Mouse (Mus musculus): Measurements from ENCODE around the gene Dynlrb1. TPM values are rescaled to one million over a fixed set of nuclear protein-coding genes. Genes with fewer than 3 reads are reported as not detected.

Gene Dynlrb1
- polyA plus RNA-seq, 1 experiment from 2014 or later, result 119 TPM

DNA sequence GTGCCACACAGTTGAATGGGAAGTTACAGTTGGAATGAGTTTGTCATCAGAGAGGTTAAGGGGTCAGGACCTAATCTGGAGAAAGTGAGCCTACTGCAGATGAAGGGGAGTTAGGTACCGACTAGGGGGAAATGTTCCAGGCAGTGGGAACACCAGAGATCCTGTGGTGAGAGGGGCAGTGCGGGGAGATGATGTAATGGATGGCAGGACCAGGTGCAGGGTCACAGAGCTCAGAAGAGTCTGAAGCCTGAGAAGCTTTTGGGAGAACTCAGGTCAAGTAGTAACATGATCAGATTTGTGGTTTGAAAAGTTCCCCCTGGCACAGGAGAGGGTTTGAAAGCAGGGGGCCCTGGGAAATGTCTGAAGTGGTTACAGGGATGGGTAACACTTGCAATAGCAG is 43.8 kb downstream of the Dynlrb1 start:
- Histone ChIP-seq H3K9ac (no peak overlapping the region), H3K9me3 (replicated peaks) (no peaks in the 10 kb centered on the region), H3K4me1 (replicated peaks) (peaks cover 21% of the 10 kb centered on the region), H3K36me3 (replicated peaks) (peaks cover 7% of the 10 kb centered on the region; the same call in 1 of the 2 replicates), H3K27ac (replicated peaks) (no peak overlapping the region), H3K4me2 (no peak overlapping the region), H3K27me3 (no peaks in the 10 kb centered on the region), H3K4me3 (replicated peaks) (no peak overlapping the region)
- 65% methylated on average over 2 of the region's 2 CpGs for WGBS (ENCODE audit: insufficient replicate concordance)
- ATAC-seq (ENCODE audit: insufficient read depth), result no peak

DNA sequence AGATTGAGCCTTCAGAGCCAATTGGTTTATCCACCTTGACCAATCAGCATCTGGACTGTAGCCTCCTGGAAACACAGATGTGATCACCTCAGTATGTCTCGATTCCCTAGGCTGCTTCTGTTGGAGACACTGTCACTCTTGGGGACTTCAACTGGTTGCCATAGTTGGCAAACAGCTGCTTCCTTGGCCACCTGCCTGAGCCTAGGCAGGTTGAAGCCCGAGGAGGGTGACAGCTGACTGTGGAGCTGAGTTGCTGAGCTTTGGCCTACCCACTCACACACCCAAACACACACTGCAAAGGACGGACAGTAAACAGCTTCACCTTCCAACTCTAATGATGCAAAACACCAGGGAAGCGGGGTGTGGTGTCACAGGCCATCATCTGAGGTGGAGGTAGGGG is 47.5 kb downstream of the Dynlrb1 start:
- no peak overlapping the region for H3K4me3 ChIP-seq (replicated peaks)
- no peak overlapping the region for H3K4me2 ChIP-seq
- no peak overlapping the region for H3K27ac ChIP-seq (replicated peaks)
- 69% methylated on average over 4 of the region's 4 CpGs for WGBS (ENCODE audit: insufficient replicate concordance)
- H3K27me3 ChIP-seq, result no peaks in the 10 kb centered on the region
- no peaks in the 10 kb centered on the region; the same call in none of the 2 replicates for H3K4me1 ChIP-seq (replicated peaks)
- H3K9me3 ChIP-seq (replicated peaks), result no peaks in the 10 kb centered on the region
- H3K9ac ChIP-seq, result no peak overlapping the region
- peaks cover 7% of the 10 kb centered on the region; the same call in 1 of the 2 replicates for H3K36me3 ChIP-seq (replicated peaks)
- no peak for ATAC-seq (ENCODE audit: insufficient read depth)

DNA sequence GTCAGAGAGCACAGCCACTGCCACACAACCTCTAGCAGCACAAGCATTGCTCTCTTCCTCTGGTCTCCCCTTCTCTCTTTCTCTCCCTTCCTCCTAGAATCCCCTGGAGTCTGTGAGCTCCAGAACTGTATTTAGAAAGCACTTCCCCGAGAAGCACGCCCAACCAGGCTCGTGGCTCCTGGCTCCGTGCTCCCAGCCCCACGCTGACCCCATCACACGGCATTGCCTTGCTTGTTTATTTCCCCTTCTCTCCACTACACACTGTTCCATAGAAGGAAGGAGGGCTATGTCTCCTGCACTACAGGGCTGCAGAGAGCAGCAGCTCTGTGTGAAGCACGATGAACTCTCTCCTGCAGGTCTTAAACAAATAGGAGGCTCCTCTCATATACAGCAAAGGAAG is 48.3 kb downstream of the Dynlrb1 start:
- Histone ChIP-seq H3K4me3 (replicated peaks) (no peak overlapping the region), H3K9me3 (replicated peaks) (no peaks in the 10 kb centered on the region), H3K27ac (replicated peaks) (no peak overlapping the region), H3K9ac (no peak overlapping the region), H3K36me3 (replicated peaks) (peaks cover under 1% of the 10 kb centered on the region; the same call in 1 of the 2 replicates), H3K4me1 (replicated peaks) (no peaks in the 10 kb centered on the region; the same call in none of the 2 replicates), H3K4me2 (no peak overlapping the region), H3K27me3 (no peaks in the 10 kb centered on the region)
- ATAC-seq (ENCODE audit: insufficient read depth), result no peak
- 61% methylated on average over 7 of the region's 7 CpGs for WGBS (ENCODE audit: insufficient replicate concordance)

DNA sequence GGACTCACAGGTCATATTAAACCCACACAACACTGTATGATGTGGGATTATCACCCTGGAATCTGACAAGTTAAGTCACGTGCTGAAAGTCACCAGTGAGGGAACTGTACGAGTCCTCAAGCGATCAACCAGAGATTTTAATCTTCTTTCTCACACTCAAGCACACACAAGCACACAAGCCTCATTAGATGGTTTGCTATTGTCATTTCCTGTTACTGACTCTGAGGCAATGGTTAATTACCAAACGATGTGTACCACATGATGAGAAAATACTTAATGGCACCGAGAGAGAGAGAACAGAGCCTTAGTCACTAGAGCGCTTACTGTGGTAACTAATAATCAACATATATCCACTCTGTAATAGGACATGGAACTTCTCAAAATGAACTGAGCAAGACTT is 49.4 kb downstream of the Dynlrb1 start:
- no peaks in the 10 kb centered on the region for H3K9me3 ChIP-seq (replicated peaks)
- H3K4me1 ChIP-seq (replicated peaks), result no peaks in the 10 kb centered on the region; the same call in none of the 2 replicates
- 65% methylated on average over 6 of the region's 6 CpGs for WGBS (ENCODE audit: insufficient replicate concordance)
- H3K4me2 ChIP-seq, result no peak overlapping the region
- H3K4me3 ChIP-seq (replicated peaks), result no peak overlapping the region
- ATAC-seq (ENCODE audit: insufficient read depth), result no peak
- H3K9ac ChIP-seq, result no peak overlapping the region
- H3K36me3 ChIP-seq (replicated peaks), result no peaks in the 10 kb centered on the region; the same call in 1 of the 2 replicates
- H3K27ac ChIP-seq (replicated peaks), result no peak overlapping the region
- no peaks in the 10 kb centered on the region for H3K27me3 ChIP-seq

DNA sequence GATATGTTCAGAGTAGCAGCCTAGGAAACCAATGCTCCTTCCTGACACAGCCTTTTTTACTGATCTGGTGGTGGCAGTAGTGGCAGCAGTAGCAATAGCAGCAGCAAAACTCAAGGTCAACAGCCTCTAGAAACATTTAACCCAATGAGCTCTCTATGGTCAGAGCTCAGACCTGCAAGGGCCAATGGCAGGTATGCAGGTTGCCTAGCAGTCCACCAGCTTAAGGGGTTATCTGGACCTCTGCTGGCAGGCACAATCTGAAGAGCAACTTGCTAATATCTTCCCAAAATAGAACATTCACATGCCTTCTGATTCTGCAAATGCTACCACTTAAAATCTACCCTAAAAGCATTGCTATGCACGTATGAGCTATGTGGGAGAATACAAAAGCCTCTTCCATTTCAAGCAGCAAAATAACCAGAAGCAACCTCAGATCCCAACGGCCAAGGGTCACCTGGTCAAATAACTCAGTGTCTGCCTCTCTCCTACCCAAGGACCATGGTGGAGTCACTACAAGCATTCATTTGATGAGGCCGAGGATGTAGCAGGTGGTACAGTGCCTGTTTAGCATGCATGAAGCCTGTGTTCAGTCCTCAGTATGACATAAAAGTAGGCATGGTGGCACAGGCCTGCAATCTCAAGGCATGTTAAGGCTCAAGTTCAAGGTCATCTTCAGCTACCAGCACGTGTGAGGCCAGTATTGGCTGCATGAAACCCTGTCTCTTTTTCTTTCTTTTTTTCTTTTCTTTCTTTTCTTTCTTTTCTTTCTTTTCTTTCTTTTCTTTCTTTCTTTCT is 51.3 kb downstream of the Dynlrb1 start:
- Histone ChIP-seq H3K9me3 (replicated peaks) (no peaks in the 10 kb centered on the region), H3K36me3 (replicated peaks) (peaks cover 10% of the 10 kb centered on the region), H3K27me3 (no peaks in the 10 kb centered on the region), H3K4me2 (no peak overlapping the region), H3K4me3 (replicated peaks) (no peak overlapping the region), H3K9ac (no peak overlapping the region), H3K27ac (replicated peaks) (no peak overlapping the region), H3K4me1 (replicated peaks) (no peaks in the 10 kb centered on the region; the same call in none of the 2 replicates)
- 59% methylated on average over 4 of the region's 4 CpGs for WGBS (ENCODE audit: insufficient replicate concordance)
- no peak for ATAC-seq (ENCODE audit: insufficient read depth)

DNA sequence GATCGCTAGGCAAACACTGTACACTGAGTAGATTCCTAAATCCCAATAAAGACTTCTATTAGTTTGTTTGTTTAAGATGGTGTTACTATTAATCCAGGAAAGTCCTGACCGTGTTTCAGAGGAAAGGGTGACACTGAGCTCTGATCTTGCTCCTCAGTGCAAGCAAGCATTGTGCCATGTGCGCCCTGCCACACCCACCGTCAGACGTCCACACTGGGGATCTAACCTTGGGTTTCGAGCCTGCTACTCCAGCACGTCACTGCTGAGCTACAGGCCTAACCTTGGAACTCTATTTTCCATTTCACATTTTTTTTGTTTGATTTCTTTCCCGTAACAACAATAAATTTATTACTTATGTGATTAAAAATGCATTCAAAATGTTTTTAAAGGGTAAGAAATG is 53.7 kb downstream of the Dynlrb1 start:
- H3K4me3 ChIP-seq (replicated peaks), result no peak overlapping the region
- peaks cover 19% of the 10 kb centered on the region for H3K36me3 ChIP-seq (replicated peaks)
- no peaks in the 10 kb centered on the region for H3K27me3 ChIP-seq
- no peaks in the 10 kb centered on the region; the same call in none of the 2 replicates for H3K4me1 ChIP-seq (replicated peaks)
- no peak overlapping the region for H3K27ac ChIP-seq (replicated peaks)
- no peak for ATAC-seq (ENCODE audit: insufficient read depth)
- no peak overlapping the region for H3K9ac ChIP-seq
- 79% methylated on average over 8 of the region's 8 CpGs for WGBS (ENCODE audit: insufficient replicate concordance)
- H3K4me2 ChIP-seq, result no peak overlapping the region
- no peaks in the 10 kb centered on the region for H3K9me3 ChIP-seq (replicated peaks)

DNA sequence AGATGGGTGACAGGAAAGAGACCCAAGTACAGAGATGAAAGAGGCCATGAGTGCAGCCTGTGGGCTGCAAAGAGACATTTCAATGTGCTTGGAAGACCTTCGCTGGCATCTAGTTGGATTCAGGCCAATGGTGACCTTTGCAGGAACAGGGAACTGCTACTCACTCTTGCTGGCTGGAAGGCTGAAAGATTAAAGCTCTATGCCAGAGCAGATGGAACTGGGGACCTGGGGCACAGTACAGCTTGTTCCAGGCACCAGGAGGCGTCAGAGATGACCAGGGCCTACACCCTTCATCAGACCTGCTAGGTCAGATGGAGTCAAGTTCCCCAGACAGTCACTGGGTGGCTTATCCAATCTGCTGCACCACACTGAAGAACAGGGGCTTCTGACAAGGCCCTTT is 57.0 kb downstream of the Dynlrb1 start:
- H3K36me3 ChIP-seq (replicated peaks), result peaks cover 42% of the 10 kb centered on the region
- ATAC-seq (ENCODE audit: insufficient read depth), result no peak
- H3K27me3 ChIP-seq, result no peaks in the 10 kb centered on the region
- no peaks in the 10 kb centered on the region for H3K9me3 ChIP-seq (replicated peaks)
- H3K4me3 ChIP-seq (replicated peaks), result no peak overlapping the region
- no peaks in the 10 kb centered on the region for H3K4me1 ChIP-seq (replicated peaks)
- 82% methylated on average over 2 of the region's 2 CpGs for WGBS (ENCODE audit: insufficient replicate concordance)
- no peak overlapping the region for H3K27ac ChIP-seq (replicated peaks)
- no peak overlapping the region for H3K4me2 ChIP-seq
- H3K9ac ChIP-seq, result no peak overlapping the region

DNA sequence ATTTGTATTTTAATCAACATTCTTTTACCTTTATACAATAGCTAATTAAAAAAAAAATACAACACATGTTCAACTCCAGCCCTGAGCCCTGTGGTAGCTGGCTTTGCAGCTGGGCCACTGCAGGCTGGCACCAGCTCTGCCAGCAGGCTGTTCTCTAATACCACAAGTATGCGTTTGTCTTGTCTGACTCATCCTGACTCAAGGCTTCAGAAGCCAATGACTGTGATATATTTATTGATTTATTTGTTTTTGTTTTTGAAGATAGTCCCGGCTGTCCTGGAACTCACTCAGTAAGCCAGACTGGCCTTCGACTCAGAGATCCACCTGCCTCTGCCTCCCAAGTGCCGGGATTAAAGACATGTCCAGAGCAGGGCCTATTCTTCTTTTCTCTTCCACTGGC is 57.6 kb downstream of the Dynlrb1 start:
- 79% methylated on average over 4 of the region's 4 CpGs for WGBS (ENCODE audit: insufficient replicate concordance)

DNA sequence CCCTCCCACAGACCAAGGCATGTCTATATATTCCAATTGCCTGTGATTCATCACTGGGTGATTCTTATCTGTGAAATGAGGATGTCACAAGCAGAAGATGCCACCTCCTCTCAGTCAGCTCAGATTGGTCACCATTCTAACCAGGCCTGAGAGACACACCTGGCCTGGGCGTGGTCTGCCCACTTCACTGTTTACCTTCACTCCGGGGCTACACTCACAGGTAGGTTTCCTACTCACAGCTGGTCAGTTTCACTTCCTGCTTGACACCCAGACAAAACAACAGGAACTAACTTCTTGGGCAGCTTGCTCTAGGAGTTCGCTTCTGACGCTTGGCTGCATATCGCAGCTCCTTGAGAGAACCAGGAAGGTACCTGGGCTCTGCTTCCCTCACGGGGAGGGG is 59.1 kb downstream of the Dynlrb1 start:
- ATAC-seq (ENCODE audit: insufficient read depth), result no peak
- WGBS (ENCODE audit: insufficient replicate concordance), result 77% methylated on average over 6 of the region's 6 CpGs
- H3K9me3 ChIP-seq (replicated peaks), result no peaks in the 10 kb centered on the region
- H3K9ac ChIP-seq, result no peak overlapping the region
- H3K4me1 ChIP-seq (replicated peaks), result no peaks in the 10 kb centered on the region
- no peaks in the 10 kb centered on the region for H3K27me3 ChIP-seq
- peaks cover 52% of the 10 kb centered on the region for H3K36me3 ChIP-seq (replicated peaks)
- no peak overlapping the region for H3K4me2 ChIP-seq
- H3K27ac ChIP-seq (replicated peaks), result no peak overlapping the region
- no peak overlapping the region for H3K4me3 ChIP-seq (replicated peaks)

More for the DNA sequence above, 57.6 kb downstream of the Dynlrb1 start:
- Histone ChIP-seq H3K4me1 (replicated peaks) (no peaks in the 10 kb centered on the region), H3K9me3 (replicated peaks) (no peaks in the 10 kb centered on the region), H3K27ac (replicated peaks) (no peak overlapping the region), H3K9ac (no peak overlapping the region), H3K27me3 (no peaks in the 10 kb centered on the region), H3K36me3 (replicated peaks) (peaks cover 48% of the 10 kb centered on the region), H3K4me2 (no peak overlapping the region), H3K4me3 (replicated peaks) (no peak overlapping the region)
- no peak for ATAC-seq (ENCODE audit: insufficient read depth)

DNA sequence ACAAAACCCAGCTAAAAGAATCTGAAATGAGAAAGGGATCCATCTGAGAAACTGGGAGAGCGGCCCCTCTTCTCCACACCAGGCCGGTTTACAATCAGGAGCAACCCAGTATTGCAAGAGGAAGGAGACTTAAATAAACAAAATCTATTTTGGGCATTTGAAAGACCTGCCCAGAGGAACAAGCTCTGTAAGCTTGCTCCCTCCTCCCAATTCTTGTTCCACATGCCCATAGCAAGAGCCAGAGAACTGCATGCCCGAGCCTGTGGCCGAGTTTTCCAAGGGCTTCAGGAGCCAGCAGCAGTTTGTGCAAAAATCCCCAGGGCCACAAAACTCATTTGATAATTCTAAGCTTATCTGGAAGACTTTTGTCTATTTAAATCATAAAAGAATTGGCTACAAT is 63.2 kb downstream of the Dynlrb1 start:
- no peak overlapping the region for H3K4me2 ChIP-seq
- no peak for ATAC-seq (ENCODE audit: insufficient read depth)
- WGBS (ENCODE audit: insufficient replicate concordance), result 59% methylated on average over 4 of the region's 4 CpGs
- no peak overlapping the region for H3K4me3 ChIP-seq (replicated peaks)
- no peaks in the 10 kb centered on the region for H3K4me1 ChIP-seq (replicated peaks)
- H3K27ac ChIP-seq (replicated peaks), result no peak overlapping the region
- no peaks in the 10 kb centered on the region for H3K27me3 ChIP-seq
- H3K9ac ChIP-seq, result no peak overlapping the region
- peaks cover 38% of the 10 kb centered on the region for H3K36me3 ChIP-seq (replicated peaks)
- H3K9me3 ChIP-seq (replicated peaks), result no peaks in the 10 kb centered on the region
